Mouse (Mus musculus): Measurements from ENCODE around the gene Dbn1. TPM values are rescaled to one million over a fixed set of nuclear protein-coding genes. Genes with fewer than 3 reads are reported as not detected.

Gene Dbn1
- polyA plus RNA-seq, 1 experiment from 2014 or later, result 109 TPM

DNA sequence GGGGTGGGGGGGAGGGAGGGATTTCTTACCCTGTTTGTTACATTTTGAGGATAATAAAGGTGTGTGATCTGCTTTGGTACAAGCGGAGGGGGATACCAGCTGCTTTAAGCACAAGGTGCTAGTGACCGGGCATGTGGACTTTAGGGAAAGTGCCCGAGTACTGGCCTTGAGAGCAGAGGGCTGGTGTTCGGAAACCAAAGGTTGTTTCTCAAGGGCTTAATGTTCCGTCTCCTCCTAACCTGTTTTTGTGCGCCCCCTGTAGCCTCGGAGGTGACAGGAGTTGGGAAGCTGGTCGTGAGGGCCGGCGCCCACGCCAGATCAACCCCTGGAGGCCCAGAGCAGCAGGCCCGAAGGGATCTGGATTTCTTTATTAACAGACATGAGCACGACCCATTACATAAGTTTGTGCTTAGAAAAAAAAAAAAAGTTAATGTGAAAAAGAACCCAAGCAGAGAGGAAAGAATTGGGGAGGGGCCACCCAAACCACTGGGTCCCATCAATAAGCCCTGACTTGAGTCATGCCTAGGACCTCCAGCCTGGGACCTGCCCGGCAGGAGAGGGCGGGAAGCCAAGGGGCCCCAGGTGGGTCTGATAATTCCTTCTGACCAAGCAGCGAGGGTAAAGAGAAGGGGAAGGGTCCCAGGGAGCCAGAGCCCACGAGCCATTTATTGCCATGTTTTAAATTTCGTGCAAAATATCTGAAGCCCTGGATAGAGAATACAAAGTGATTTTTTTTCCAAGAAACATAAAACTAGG is 14.7 kb downstream of the Dbn1 start:
- peaks cover 25% of the 10 kb centered on the region for H3K4me1 ChIP-seq (replicated peaks)
- 32% methylated on average over 18 of the region's 18 CpGs for WGBS
- H3K27me3 ChIP-seq (replicated peaks), result no peaks in the 10 kb centered on the region
- H3K9ac ChIP-seq, result peak overlapping the region; percentile 54
- peak overlapping the region; percentile 99 for H3K4me2 ChIP-seq (replicated peaks)
- no peak for ATAC-seq
- peaks cover 31% of the 10 kb centered on the region for H3K36me3 ChIP-seq
- H3K27ac ChIP-seq, result peak overlapping the region; percentile 72; the same call in 1 of the 2 replicates
- H3K4me3 ChIP-seq (replicated peaks), result peak overlapping the region; percentile 57
- H3K9me3 ChIP-seq, result no peaks in the 10 kb centered on the region

DNA sequence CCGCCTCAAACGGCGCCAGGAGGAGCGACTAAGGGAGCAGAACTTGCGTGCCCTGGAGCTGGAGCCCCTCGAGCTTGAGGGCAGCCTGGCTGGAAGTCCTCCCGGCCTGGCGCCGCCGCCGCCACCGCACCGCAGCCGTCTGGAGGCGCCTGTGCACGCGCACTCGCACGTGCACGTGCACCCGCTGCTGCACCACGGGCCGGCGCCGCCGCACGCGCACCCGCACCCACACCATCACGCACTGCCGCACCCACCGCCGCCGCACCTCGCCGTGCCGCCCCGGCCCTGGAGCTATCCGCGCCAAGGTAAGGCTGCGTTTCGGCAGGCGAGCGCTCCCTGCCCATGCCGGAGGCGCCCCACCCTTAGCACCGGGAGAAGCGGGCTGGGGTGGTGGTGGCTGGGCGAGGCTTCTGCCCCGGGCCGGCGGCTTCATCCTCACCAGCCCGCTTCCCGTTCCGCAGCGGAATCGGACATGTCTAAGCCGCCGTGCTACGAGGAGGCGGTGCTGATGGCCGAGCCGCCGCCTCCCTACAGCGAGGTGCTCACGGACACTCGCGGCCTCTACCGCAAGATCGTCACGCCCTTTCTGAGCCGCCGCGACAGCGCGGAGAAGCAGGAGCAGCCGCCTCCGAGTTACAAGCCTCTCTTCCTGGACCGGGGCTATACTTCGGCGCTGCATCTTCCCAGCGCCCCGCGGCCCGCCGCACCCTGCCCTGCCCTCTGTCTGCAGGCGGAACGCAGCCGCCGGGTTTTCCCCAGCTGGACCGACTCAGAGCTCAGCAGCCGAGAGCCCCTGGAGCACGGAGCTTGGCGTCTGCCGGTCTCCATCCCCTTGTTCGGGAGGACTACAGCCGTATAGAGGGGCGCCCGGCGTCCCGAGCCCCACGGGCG is 15.5 kb downstream of the Dbn1 start:
- Histone ChIP-seq H3K4me1 (replicated peaks) (peaks cover 25% of the 10 kb centered on the region), H3K36me3 (peaks cover 27% of the 10 kb centered on the region), H3K4me2 (replicated peaks) (peak overlapping the region; percentile 99), H3K9ac (peak overlapping the region; percentile 54), H3K4me3 (replicated peaks) (peak overlapping the region; percentile 57), H3K27ac (peak overlapping the region; percentile 72), H3K27me3 (replicated peaks) (no peaks in the 10 kb centered on the region), H3K9me3 (no peaks in the 10 kb centered on the region)
- ATAC-seq, result peak; percentile 59
- 1% methylated on average over 103 of the region's 103 CpGs for WGBS

DNA sequence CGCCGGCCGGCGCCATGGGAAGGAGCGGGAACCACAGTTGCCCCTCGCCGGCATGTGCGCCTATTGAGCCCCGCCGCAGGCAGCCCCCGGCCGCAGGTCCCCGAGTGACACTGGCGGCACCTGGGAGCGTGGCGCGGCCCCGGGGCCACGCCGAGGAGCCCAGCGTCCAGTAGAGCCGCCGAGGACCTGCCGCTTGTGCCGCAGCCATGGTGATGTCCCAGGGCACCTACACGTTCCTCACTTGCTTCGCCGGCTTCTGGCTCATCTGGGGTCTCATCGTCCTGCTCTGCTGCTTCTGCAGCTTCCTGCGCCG is 16.1 kb downstream of the Dbn1 start:
- Histone ChIP-seq H3K4me1 (replicated peaks) (peaks cover 25% of the 10 kb centered on the region), H3K4me2 (replicated peaks) (peak overlapping the region; percentile 99), H3K9me3 (no peaks in the 10 kb centered on the region), H3K27me3 (replicated peaks) (no peaks in the 10 kb centered on the region), H3K4me3 (replicated peaks) (peak overlapping the region; percentile 57), H3K27ac (peak overlapping the region; percentile 72), H3K36me3 (peaks cover 21% of the 10 kb centered on the region), H3K9ac (peak overlapping the region; percentile 54)
- ATAC-seq, result peak; percentile 54; the same call in 1 of the 2 replicates
- 0% methylated on average over 31 of the region's 31 CpGs for WGBS

DNA sequence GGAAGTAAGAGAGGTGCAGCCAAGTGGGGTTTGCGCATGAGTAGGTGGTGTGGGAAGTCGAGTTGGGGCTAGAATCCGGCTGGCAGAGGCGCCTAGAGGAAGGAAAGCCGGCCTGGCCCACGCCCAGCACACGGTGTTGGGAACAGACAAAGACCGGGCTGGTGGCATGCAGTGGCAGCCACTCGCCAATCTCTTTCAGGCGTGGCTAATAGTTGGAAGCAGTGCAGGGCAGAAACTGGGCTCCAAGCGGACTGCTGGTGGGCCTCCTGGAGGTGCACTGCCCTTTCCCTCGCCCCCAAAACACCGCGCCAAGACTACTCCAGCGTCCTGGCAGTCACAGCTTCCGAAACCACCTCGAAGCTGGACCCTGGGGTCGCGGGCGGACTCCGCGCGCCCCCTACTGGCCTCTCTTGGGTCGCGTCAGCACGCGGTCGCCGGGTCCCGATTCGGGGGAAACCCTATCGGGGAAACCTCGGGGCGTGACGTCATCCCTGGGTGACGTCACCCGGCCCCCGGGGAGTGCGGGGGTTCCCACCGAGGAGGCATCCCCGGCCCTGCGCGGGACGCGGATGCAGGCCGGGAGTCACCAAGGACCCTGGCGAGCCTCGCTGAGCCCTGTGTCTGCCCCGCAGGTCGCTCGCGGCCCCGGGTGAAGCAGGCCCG is 16.6 kb downstream of the Dbn1 start:
- Histone ChIP-seq H3K9ac (peak overlapping the region; percentile 54), H3K27me3 (replicated peaks) (no peaks in the 10 kb centered on the region), H3K36me3 (peaks cover 17% of the 10 kb centered on the region), H3K4me1 (replicated peaks) (peaks cover 25% of the 10 kb centered on the region), H3K4me2 (replicated peaks) (peak overlapping the region; percentile 99), H3K9me3 (no peaks in the 10 kb centered on the region), H3K4me3 (replicated peaks) (peak overlapping the region; percentile 57), H3K27ac (peak overlapping the region; percentile 72)
- peak; percentile 78 for ATAC-seq
- 1% methylated on average over 54 of the region's 54 CpGs for WGBS

DNA sequence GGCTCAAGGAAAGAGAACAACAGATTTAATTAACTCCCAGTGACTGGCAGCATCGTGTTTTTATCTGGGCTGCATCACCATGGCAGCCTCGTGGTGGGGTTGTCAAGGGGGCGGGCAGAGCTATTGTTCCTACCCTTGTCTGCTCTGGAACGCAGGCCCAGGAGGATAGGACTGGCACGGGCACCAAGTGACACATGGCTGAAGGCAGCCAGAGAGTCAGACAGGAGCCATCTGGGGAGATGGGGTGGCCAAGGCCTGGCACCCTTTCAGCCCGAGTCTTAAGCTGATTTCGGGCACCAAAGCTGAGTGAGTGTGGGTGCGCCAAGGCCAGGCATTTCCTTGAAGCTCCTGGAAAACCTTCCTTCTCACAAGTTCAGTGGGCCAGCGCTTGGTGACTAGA is 17.5 kb downstream of the Dbn1 start:
- Histone ChIP-seq H3K27ac (no peak overlapping the region), H3K4me2 (replicated peaks) (no peak overlapping the region), H3K27me3 (replicated peaks) (no peaks in the 10 kb centered on the region), H3K9ac (no peak overlapping the region), H3K9me3 (no peaks in the 10 kb centered on the region), H3K4me1 (replicated peaks) (peaks cover 27% of the 10 kb centered on the region), H3K4me3 (replicated peaks) (no peak overlapping the region), H3K36me3 (peaks cover 8% of the 10 kb centered on the region)
- no peak for ATAC-seq
- WGBS, result 83% methylated on average over 9 of the region's 9 CpGs

DNA sequence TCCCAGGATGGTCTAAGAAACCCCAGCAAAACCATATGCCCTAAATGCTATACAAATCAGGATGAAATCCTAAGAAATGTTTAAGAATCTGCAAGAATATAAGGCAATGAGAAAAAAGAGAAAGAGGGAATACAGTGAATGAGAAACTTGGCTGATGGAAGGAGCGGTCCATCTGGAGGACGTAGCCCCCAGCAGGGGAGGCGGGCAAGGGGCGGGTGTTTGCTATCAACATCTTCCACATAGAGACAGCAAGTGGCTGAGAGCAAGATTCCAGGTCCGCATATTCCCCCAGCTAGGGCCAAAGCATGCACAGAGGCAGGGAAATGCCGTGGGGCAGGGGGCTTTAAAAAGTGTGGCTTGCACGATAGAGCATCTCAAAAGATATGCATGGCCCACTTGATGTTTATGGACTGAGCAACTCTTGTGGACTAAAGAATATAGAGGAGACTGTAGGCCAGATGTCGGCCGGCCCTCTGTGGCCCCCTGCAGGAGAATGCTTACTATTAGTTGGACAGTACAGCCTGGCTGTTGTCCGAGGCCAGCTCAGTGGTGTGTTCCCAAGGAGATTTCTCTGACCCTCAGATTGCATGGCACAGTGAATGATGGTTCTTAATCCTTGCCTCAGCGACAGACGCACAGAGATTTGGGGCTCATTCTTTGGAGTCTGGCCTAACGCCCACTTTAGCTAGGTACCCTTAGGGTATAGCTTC is 18.9 kb downstream of the Dbn1 start:
- no peak overlapping the region for H3K27ac ChIP-seq
- no peak overlapping the region for H3K4me2 ChIP-seq (replicated peaks)
- H3K4me3 ChIP-seq (replicated peaks), result no peak overlapping the region
- H3K9ac ChIP-seq, result no peak overlapping the region
- H3K36me3 ChIP-seq, result no peaks in the 10 kb centered on the region
- ATAC-seq, result no peak
- 52% methylated on average over 13 of the region's 13 CpGs for WGBS
- H3K27me3 ChIP-seq (replicated peaks), result no peaks in the 10 kb centered on the region
- no peaks in the 10 kb centered on the region for H3K9me3 ChIP-seq
- H3K4me1 ChIP-seq (replicated peaks), result peaks cover 40% of the 10 kb centered on the region

DNA sequence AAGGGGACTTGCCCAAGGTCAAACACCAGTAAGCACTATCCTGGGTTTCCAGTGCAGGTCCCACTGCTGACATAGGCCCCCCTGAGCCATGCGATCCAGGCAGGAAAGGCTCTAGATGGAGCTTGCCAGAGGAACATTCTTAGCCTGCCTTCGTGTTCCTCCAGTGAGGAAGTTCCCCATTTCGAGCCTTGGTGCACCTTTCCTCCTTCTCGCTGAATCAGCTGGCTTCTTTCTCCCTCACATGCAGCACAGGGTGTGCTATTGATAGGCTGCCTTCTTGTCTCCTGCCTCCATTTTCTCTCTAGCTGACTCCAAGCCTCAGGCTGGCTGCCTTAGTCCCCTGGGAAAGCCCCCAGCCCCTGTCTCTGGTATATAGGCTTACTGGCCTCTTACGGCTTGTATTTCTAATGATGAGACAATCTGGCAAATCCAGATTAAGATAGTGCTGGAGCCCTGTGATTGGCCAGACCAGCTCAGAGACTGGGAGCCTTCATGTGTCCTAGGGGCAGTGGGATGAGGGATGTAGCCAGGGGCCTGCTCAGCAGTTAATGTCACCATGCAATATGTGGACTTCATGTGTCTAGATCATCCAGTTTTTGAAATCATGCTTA is 22.0 kb downstream of the Dbn1 start:
- Histone ChIP-seq H3K4me2 (replicated peaks) (no peak overlapping the region), H3K9ac (no peak overlapping the region), H3K9me3 (no peaks in the 10 kb centered on the region), H3K27ac (no peak overlapping the region), H3K4me1 (replicated peaks) (peaks cover 24% of the 10 kb centered on the region), H3K27me3 (replicated peaks) (no peaks in the 10 kb centered on the region), H3K4me3 (replicated peaks) (no peak overlapping the region), H3K36me3 (0 out of 2 replicates have a peak, but pooled peaks cover 3% of the 10 kb centered on the region)
- WGBS, result 76% methylated on average over 5 of the region's 5 CpGs
- no peak for ATAC-seq

DNA sequence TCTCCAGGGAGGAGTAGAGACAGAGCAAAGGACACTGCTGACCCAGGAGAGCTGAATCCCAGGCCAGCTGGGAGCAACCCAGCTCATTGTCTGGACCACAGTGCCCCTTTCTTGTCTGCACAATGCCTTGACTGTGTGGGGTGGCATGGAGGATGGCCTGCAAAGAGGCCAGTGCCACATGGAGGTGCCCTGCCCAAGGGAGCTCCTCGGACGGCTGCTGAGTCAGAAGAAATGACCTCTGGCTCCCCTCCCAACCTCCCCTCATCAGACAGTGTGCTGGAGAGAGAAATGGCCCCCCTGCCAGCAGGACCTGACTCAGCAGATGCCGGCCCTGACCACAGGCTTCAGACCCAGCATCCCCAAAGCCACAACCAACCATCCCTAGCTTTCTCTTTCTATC is 22.7 kb downstream of the Dbn1 start:
- Histone ChIP-seq H3K4me1 (replicated peaks) (peaks cover 20% of the 10 kb centered on the region), H3K36me3 (0 out of 2 replicates have a peak, but pooled peaks cover 3% of the 10 kb centered on the region), H3K9ac (no peak overlapping the region), H3K27ac (0 out of 2 replicates have a peak overlapping the region, but pooled peaks have one; percentile 27), H3K4me3 (replicated peaks) (no peak overlapping the region), H3K4me2 (replicated peaks) (peak overlapping the region; percentile 98), H3K9me3 (no peaks in the 10 kb centered on the region), H3K27me3 (replicated peaks) (no peaks in the 10 kb centered on the region)
- WGBS, result 38% methylated on average over 3 of the region's 3 CpGs
- ATAC-seq, result no peak

DNA sequence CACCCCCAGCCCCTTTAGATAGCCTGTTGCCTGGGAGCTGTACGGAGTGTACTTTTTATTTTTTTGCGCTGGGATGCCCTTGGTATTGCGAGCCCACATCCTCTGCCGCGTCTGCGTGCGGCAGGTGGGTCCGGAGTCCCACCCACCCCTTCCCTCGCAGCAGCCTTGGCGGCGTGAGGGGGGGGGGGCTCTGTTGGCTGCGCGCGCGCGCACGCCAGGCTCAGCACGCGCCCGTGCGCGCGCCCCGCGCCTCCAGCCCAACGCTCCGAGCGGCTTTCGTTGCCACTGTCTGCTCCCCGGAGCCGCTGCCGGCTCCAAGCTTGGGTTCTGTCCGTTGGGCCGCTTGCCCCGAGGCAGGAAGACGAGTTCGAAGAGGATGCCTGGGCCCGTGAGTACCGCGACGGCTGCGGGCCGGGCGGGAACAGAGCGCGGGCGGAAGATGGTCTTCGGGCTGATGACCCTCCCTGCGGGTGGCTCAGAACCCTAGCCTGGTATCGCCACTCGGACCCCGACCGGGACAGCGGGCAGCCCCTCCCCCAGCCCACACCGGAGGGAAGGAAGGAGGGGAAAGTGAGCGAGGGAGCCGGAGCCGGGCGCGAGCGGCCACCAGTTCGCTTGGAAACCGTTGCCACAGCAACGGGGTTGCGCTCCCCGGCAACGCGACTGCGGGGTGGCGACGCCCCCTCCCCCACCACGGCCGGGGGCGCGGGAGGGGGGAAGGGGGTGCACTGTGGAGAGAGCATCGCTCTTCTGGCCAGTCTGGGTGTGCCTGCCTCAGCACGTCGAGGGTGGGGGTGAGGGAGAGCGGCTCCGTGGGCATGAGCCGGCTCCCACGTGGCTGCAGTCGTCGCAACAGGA is 23.7 kb downstream of the Dbn1 start, which contains the start of gene Prr7:
Gene Prr7 (plus strand): TSS at position 241 of the 858 bp plus-strand sequence.
- H3K9me3 ChIP-seq, result no peaks in the 10 kb centered on the region
- H3K27ac ChIP-seq, result peak within 1 kb of the TSS; percentile 72
- peak; percentile 62 for ATAC-seq
- peak within 1 kb of the TSS; percentile 65 for H3K4me3 ChIP-seq (replicated peaks)
- H3K4me1 ChIP-seq (replicated peaks), result peaks cover 20% of the 10 kb centered on the region
- under 1% methylated on average over 82 of the region's 84 CpGs for WGBS
- H3K36me3 ChIP-seq, result peaks cover 9% of the 10 kb centered on the region; the same call in 1 of the 2 replicates
- peak within 1 kb of the TSS; percentile 71 for H3K9ac ChIP-seq
- peak within 1 kb of the TSS; percentile 98 for H3K4me2 ChIP-seq (replicated peaks)
- H3K27me3 ChIP-seq (replicated peaks), result no peaks in the 10 kb centered on the region

DNA sequence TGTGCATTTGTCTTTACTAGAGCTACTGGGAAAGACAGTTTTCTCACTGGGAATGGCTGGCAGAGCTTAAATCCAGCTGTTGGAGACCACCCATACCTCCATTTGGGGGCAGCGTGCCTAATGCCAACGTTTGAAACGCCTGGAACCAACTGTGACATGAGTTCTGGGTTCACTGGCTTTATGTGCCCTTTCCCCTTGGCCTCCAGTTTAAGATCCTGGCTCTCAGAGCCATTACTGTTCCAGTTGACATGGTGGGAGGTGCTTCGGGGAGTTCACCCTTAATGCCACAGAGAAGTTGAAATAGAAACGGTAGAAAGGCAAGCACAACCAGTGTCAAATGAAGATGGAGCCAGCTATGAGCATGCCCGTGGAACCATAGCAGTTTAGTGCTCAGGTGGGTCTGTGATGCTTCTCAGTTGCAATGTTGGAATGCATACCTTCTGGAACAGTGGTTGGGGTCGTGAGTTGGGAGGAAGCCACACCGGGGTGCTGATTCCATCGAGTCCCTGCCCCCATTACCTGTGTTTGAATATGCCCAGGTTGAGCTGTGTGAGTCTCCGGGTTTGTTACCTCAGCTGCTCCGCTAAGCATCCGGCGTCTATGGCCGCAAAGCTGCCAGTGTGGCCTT is 24.4 kb downstream of the Dbn1 start:
- H3K27ac ChIP-seq, result peak overlapping the region; percentile 72; the same call in 1 of the 2 replicates
- ATAC-seq, result no peak

More for the DNA sequence above, 24.4 kb downstream of the Dbn1 start:
- Histone ChIP-seq H3K4me3 (replicated peaks) (peak overlapping the region; percentile 65), H3K36me3 (peaks cover 15% of the 10 kb centered on the region), H3K4me1 (replicated peaks) (peaks cover 20% of the 10 kb centered on the region), H3K9ac (peak overlapping the region; percentile 71; the same call in 1 of the 2 replicates), H3K9me3 (no peaks in the 10 kb centered on the region), H3K4me2 (replicated peaks) (peak overlapping the region; percentile 98), H3K27me3 (replicated peaks) (no peaks in the 10 kb centered on the region)
- WGBS, result 15% methylated on average over 14 of the region's 14 CpGs

Measured in intestine, embryonic 15.5 days (tissue).